Mouse (Mus musculus): Measurements from ENCODE around the gene Flnc. TPM values are rescaled to one million over a fixed set of nuclear protein-coding genes. Genes with fewer than 3 reads are reported as not detected.

The Flnc gene
- polyA plus RNA-seq, 1 experiment from 2014 or later: 0.07 TPM

- Histone ChIP-seq H3K9me3 (ENCODE audit: low read length) (no peaks in the 10 kb centered on the region), H3K36me3 (replicated peaks; ENCODE audit: insufficient read depth, low read length) (peaks cover 11% of the 10 kb centered on the region), H3K27me3 (ENCODE audit: insufficient read depth, low read length) (no peaks in the 10 kb centered on the region), H3K27ac (ENCODE audit: low read depth) (peak overlapping the region; percentile 82; the same call in 1 of the 2 replicates), H3K9ac (replicated peaks) (no peak overlapping the region), H3K4me3 (ENCODE audit: low read depth, low read length) (peak overlapping the region; percentile 63), H3K4me1 (ENCODE audit: insufficient read depth) (peaks cover 14% of the 10 kb centered on the region), H3K4me2 (ENCODE audit: low read depth, low read length) (peak overlapping the region; percentile 75)
- WGBS (ENCODE audit: insufficient replicate concordance): 84% methylated on average over 3 of the region's 3 CpGs
- ATAC-seq (no peak), DNase-seq (no peak)
- TF ChIP-seq EP300 (IDR thresholded peaks at IDR 0.05; ENCODE audit: low read depth) (no peak), CTCF (IDR thresholded peaks at IDR 0.05; ENCODE audit: low read depth) (no peak)
Observed at GRCm38 (mm10) chr6:29468851-29469250, 35.8 kb downstream of the Flnc start.

GRCm38 (mm10) chr6:29471137-29471536 lies 38.1 kb downstream of the Flnc start, which contains the start of gene Atp6v1fnb:
Atp6v1fnb (plus strand) TSS chr6:29471437.
- WGBS (ENCODE audit: insufficient replicate concordance): 93% methylated on average over 4 of the region's 4 CpGs
- no peak for ATAC-seq
- peaks cover 11% of the 10 kb centered on the region for H3K36me3 ChIP-seq (replicated peaks; ENCODE audit: insufficient read depth, low read length)
- no peaks in the 10 kb centered on the region for H3K9me3 ChIP-seq (ENCODE audit: low read length)
- peaks cover 22% of the 10 kb centered on the region for H3K4me1 ChIP-seq (ENCODE audit: insufficient read depth)
- no peaks in the 10 kb centered on the region for H3K27me3 ChIP-seq (ENCODE audit: insufficient read depth, low read length)
- no peak within 1 kb of the TSS for H3K4me3 ChIP-seq (ENCODE audit: low read depth, low read length)
- DNase-seq: no peak
- no peak within 1 kb of the TSS for H3K27ac ChIP-seq (ENCODE audit: low read depth)
- no peak within 1 kb of the TSS for H3K4me2 ChIP-seq (ENCODE audit: low read depth, low read length)
- TF ChIP-seq EP300 (IDR thresholded peaks at IDR 0.05; ENCODE audit: low read depth) (no peak), CTCF (IDR thresholded peaks at IDR 0.05; ENCODE audit: low read depth) (no peak)
- no peak within 1 kb of the TSS for H3K9ac ChIP-seq (replicated peaks)

DNA sequence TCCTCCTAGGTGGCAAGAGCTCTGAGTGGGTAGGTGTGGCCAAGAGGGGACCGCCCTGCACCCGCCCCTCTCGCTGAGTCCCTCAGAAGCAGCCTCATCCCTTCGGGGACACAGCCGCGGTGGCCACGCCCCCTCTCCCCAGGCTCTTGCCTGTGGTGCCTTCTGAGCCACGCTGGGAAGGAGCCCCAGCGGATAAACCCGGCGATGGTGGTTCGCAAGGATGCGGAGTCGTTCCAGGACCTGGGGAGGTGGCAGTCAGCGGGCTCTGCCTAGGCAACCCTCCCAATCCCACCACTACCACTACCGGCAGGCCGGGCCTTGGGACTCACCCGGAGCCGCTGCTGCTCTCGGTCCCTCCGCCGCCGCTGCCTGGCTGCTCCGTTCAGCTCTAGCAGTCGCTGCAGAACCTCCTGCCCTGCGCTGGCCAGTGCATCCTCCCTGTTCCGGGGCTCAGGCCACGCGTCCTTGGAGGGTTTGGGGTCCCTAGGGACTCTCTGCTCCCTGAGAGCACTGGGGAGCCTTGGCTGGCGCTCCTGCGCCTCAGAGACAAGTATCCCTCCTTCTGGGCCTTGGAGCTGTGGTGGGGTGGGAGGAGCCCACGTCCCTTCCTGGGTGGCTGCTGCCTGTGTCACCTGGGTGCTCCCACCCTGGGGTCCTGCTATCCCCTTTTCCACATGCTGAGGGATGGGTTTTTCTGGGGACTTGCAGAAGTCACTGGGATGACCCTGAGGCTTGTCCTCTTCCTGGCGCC lies 41.1 kb downstream of the Flnc start:
- H3K27ac ChIP-seq (ENCODE audit: low read depth): no peak overlapping the region
- ATAC-seq (peak; percentile 91), DNase-seq (peak; percentile 88)
- no peaks in the 10 kb centered on the region for H3K27me3 ChIP-seq (ENCODE audit: insufficient read depth, low read length)
- H3K4me1 ChIP-seq (ENCODE audit: insufficient read depth): peaks cover 12% of the 10 kb centered on the region
- peak overlapping the region; percentile 61 for H3K9ac ChIP-seq (replicated peaks)
- H3K36me3 ChIP-seq (replicated peaks; ENCODE audit: insufficient read depth, low read length): peaks cover 11% of the 10 kb centered on the region
- no peak for TF ChIP-seq EP300 (IDR thresholded peaks at IDR 0.05; ENCODE audit: low read depth)
- TF ChIP-seq CTCF (IDR thresholded peaks at IDR 0.05; ENCODE audit: low read depth): no peak
- H3K9me3 ChIP-seq (ENCODE audit: low read length): no peaks in the 10 kb centered on the region
- peak overlapping the region; percentile 44 for H3K4me3 ChIP-seq (ENCODE audit: low read depth, low read length)
- 4% methylated on average over 32 of the region's 33 CpGs for WGBS (ENCODE audit: insufficient replicate concordance)
- H3K4me2 ChIP-seq (ENCODE audit: low read depth, low read length): peak overlapping the region; percentile 79

- H3K4me2 ChIP-seq (ENCODE audit: low read depth, low read length): peak overlapping the region; percentile 79; the same call in 1 of the 2 replicates
- no peak for DNase-seq
Observed at GRCm38 (mm10) chr6:29474736-29475135, 41.7 kb downstream of the Flnc start.

DNA sequence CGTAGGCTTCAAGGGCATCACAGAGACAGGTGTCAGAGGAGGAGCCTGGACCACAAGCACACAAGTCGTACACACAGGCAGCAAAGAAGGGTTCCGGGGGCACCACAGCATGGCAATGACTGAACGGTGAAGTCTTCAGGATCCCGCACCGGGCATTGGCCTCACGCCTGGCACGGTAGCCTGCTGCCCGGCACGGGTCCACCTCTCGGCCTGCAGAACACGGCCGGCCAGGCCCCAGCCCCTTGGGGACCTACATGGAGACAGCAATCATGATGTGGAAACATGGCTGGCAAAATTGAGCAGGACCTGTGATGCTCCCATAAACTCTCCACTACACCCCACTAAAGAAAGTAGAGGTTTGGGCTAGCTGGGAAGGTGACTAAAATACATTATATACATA lies 49.6 kb downstream of the Flnc start:
- ATAC-seq (no peak), DNase-seq (no peak)
- Histone ChIP-seq H3K4me1 (ENCODE audit: insufficient read depth) (peaks cover 9% of the 10 kb centered on the region), H3K4me3 (ENCODE audit: low read depth, low read length) (no peak overlapping the region), H3K36me3 (replicated peaks; ENCODE audit: insufficient read depth, low read length) (no peaks in the 10 kb centered on the region), H3K27ac (ENCODE audit: low read depth) (no peak overlapping the region), H3K9me3 (ENCODE audit: low read length) (no peaks in the 10 kb centered on the region), H3K9ac (replicated peaks) (no peak overlapping the region), H3K27me3 (ENCODE audit: insufficient read depth, low read length) (no peaks in the 10 kb centered on the region), H3K4me2 (ENCODE audit: low read depth, low read length) (no peak overlapping the region)
- TF ChIP-seq EP300 (IDR thresholded peaks at IDR 0.05; ENCODE audit: low read depth): no peak
- TF ChIP-seq CTCF (IDR thresholded peaks at IDR 0.05; ENCODE audit: low read depth): no peak
- 85% methylated on average over 13 of the region's 13 CpGs for WGBS (ENCODE audit: insufficient replicate concordance)

More at GRCm38 (mm10) chr6:29474736-29475135, 41.7 kb downstream of the Flnc start:
- no peak overlapping the region for H3K9ac ChIP-seq (replicated peaks)
- no peak for ATAC-seq
- TF ChIP-seq CTCF (IDR thresholded peaks at IDR 0.05; ENCODE audit: low read depth) (no peak), EP300 (IDR thresholded peaks at IDR 0.05; ENCODE audit: low read depth) (no peak)
- no peaks in the 10 kb centered on the region for H3K9me3 ChIP-seq (ENCODE audit: low read length)
- H3K27ac ChIP-seq (ENCODE audit: low read depth): no peak overlapping the region
- H3K36me3 ChIP-seq (replicated peaks; ENCODE audit: insufficient read depth, low read length): peaks cover 11% of the 10 kb centered on the region
- 74% methylated on average over 2 of the region's 2 CpGs for WGBS (ENCODE audit: insufficient replicate concordance)
- H3K27me3 ChIP-seq (ENCODE audit: insufficient read depth, low read length): no peaks in the 10 kb centered on the region
- H3K4me3 ChIP-seq (ENCODE audit: low read depth, low read length): no peak overlapping the region
- H3K4me1 ChIP-seq (ENCODE audit: insufficient read depth): peaks cover 10% of the 10 kb centered on the region

- no peak for TF ChIP-seq EP300 (IDR thresholded peaks at IDR 0.05; ENCODE audit: low read depth)
- peak; percentile 93 for TF ChIP-seq CTCF (IDR thresholded peaks at IDR 0.05; ENCODE audit: low read depth)
- H3K36me3 ChIP-seq (replicated peaks; ENCODE audit: insufficient read depth, low read length): no peaks in the 10 kb centered on the region
- ATAC-seq: peak; percentile 92
Observed at GRCm38 (mm10) chr6:29484716-29485559, 51.9 kb downstream of the Flnc start.

More at GRCm38 (mm10) chr6:29484716-29485559, 51.9 kb downstream of the Flnc start:
- WGBS (ENCODE audit: insufficient replicate concordance): 5% methylated on average over 26 of the region's 26 CpGs
- peak; percentile 81 for DNase-seq
- H3K4me1 ChIP-seq (ENCODE audit: insufficient read depth): peaks cover 9% of the 10 kb centered on the region
- peak overlapping the region; percentile 55 for H3K4me3 ChIP-seq (ENCODE audit: low read depth, low read length)
- H3K27me3 ChIP-seq (ENCODE audit: insufficient read depth, low read length): no peaks in the 10 kb centered on the region
- peak overlapping the region; percentile 86 for H3K4me2 ChIP-seq (ENCODE audit: low read depth, low read length)
- H3K9ac ChIP-seq (replicated peaks): peak overlapping the region; percentile 53
- no peak overlapping the region for H3K27ac ChIP-seq (ENCODE audit: low read depth)
- H3K9me3 ChIP-seq (ENCODE audit: low read length): no peaks in the 10 kb centered on the region

Measured in liver, postnatal 0 days (tissue).